Mouse (Mus musculus) midbrain, embryonic 12.5 days (tissue): ENCODE data around the gene Mrpl28. TPM values are rescaled to one million over a fixed set of nuclear protein-coding genes. Genes with fewer than 3 reads are reported as not detected.
"Not testable (repeated sequence)": the region's sequence is repeated elsewhere in the genome, so short reads cannot be mapped to it uniquely, and the experiment has no call there.

ENCODE experiments used
- ATAC-seq: fragments of 200-750 bp; cut with Nextera tagmentation; 2 replicates; pipeline ENCODE4 v1.8.0; 2017; ENCODE audit warnings: low read depth, moderate TSS enrichment, moderate library complexity; ENCODE audit not compliant: low FRiP score
- H3K27ac ChIP-seq: fragments of 300-500 bp; sonication (generic); replicated peaks from 2 replicates; pipeline ENCODE4 v1.5.1; 2016; ENCODE audit warnings: mild to moderate bottlenecking
- H3K27me3 ChIP-seq: fragments of 300-500 bp; sonication (generic); 2 replicates; pipeline ENCODE4 v1.6.1; 2016; ENCODE audit warnings: mild to moderate bottlenecking
- H3K36me3 ChIP-seq: fragments of 300-500 bp; sonication (generic); 2 replicates; pipeline ENCODE4 v1.6.1; 2016
- H3K4me1 ChIP-seq: fragments of 300-500 bp; sonication (generic); 2 replicates; pipeline ENCODE4 v1.6.1; 2016
- H3K4me2 ChIP-seq: fragments of 300-500 bp; sonication (generic); replicated peaks from 2 replicates; pipeline ENCODE4 v1.6.1; 2016; ENCODE audit warnings: mild to moderate bottlenecking, moderate library complexity
- H3K4me3 ChIP-seq: fragments of 300-500 bp; sonication (generic); 2 replicates; pipeline ENCODE4 v1.5.1; 2016; ENCODE audit warnings: mild to moderate bottlenecking
- H3K9ac ChIP-seq: fragments of 300-500 bp; sonication (generic); replicated peaks from 2 replicates; pipeline ENCODE4 v1.6.1; 2016; ENCODE audit warnings: mild to moderate bottlenecking, moderate library complexity
- H3K9me3 ChIP-seq: fragments of 300-500 bp; sonication (generic); 2 replicates; pipeline ENCODE4 v1.6.1; 2016; ENCODE audit warnings: mild to moderate bottlenecking
- WGBS: fragments of 180-500 bp; shearing (Covaris S2); methylation state at CpG from one replicate; pipeline ENCODE4 v1.1.7; 2016; 5-methylcytosine and 5-hydroxymethylcytosine counted together
- polyA plus RNA-seq: library from polyadenylated mRNA; unstranded; fragments of >200 nt; fragmentation: Nextera tagmentation; extraction: Ambion mirVana; gene quantifications from 2 replicates; pipeline ENCODE4 v1.2.1, GENCODE M21; 2016

The Mrpl28 gene
- polyA plus RNA-seq, 1 experiment from 2014 or later: 210 TPM

DNA sequence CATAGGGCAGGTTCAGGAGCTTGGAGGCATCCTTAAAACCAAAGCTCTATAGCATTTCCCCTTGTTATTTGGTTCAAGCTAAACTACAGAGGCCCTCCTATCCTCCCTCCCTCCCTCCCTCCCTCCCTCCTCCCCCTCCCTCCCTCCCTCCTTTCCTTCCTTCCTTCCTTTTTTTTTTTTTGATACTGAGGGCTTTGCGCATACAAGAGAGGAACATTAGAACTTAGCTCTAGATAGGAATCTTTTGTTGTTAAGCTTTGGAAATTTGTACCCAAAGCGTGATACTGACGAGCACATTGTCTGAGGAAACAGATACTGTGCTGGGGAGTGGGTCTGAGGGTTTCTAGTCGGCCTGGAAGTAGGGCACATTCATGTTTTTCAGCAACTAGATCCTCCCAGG lies 17.7 kb upstream of the Mrpl28 start:
- Histone ChIP-seq H3K36me3 (no peaks in the 10 kb centered on the region), H3K27me3 (peaks cover 9% of the 10 kb centered on the region)
- 77% methylated on average over 4 of the region's 4 CpGs for WGBS

GRCm38 (mm10) chr17:26110156-26110555 lies 13.1 kb upstream of the Mrpl28 start:
- H3K9ac ChIP-seq: no peak overlapping the region
- no peaks in the 10 kb centered on the region for H3K36me3 ChIP-seq
- peaks cover 54% of the 10 kb centered on the region for H3K27me3 ChIP-seq
- no peak overlapping the region for H3K4me3 ChIP-seq
- WGBS: 19% methylated on average over 4 of the region's 4 CpGs
- no peak overlapping the region for H3K4me2 ChIP-seq
- peaks cover 21% of the 10 kb centered on the region for H3K4me1 ChIP-seq
- no peaks in the 10 kb centered on the region for H3K9me3 ChIP-seq
- no peak for ATAC-seq
- H3K27ac ChIP-seq: no peak overlapping the region

More for the DNA sequence above, 17.7 kb upstream of the Mrpl28 start:
- Histone ChIP-seq H3K9ac (no peak overlapping the region), H3K27ac (no peak overlapping the region), H3K4me2 (no peak overlapping the region), H3K9me3 (no peaks in the 10 kb centered on the region), H3K4me3 (no peak overlapping the region), H3K4me1 (peaks cover 1% of the 10 kb centered on the region)
- no peak for ATAC-seq

DNA sequence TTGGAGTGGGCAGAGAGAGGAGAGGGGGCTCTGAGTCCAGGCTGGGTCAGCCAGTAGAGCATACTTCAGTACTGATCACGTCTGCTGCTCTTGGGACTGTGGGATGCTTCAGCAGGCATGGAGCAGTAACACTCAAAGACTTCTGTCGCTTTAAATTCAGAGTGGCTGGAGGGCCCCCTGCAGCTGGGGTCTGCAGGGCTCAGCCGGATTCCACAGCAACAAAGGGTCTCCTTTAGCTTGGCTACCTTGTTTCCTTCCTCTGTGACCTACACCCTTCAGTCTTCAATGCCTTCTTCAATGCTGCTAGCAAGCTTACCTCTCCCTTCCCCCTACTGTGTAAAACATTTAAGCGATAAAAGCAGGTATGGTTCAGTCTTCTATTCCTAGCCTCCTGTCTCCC lies 12.3 kb upstream of the Mrpl28 start:
- H3K9ac ChIP-seq: no peak overlapping the region
- H3K4me3 ChIP-seq: no peak overlapping the region
- peaks cover 63% of the 10 kb centered on the region for H3K27me3 ChIP-seq
- 2% methylated on average over 4 of the region's 4 CpGs for WGBS
- H3K4me1 ChIP-seq: peaks cover 21% of the 10 kb centered on the region
- no peak overlapping the region for H3K27ac ChIP-seq
- H3K36me3 ChIP-seq: no peaks in the 10 kb centered on the region
- H3K4me2 ChIP-seq: no peak overlapping the region
- no peaks in the 10 kb centered on the region for H3K9me3 ChIP-seq
- ATAC-seq: no peak

- H3K4me1 ChIP-seq: peaks cover 21% of the 10 kb centered on the region
- no peak overlapping the region for H3K9ac ChIP-seq
- H3K4me2 ChIP-seq: no peak overlapping the region
- peaks cover 70% of the 10 kb centered on the region for H3K27me3 ChIP-seq
- no peaks in the 10 kb centered on the region for H3K36me3 ChIP-seq
- no peaks in the 10 kb centered on the region for H3K9me3 ChIP-seq
- H3K4me3 ChIP-seq: no peak overlapping the region
- H3K27ac ChIP-seq: no peak overlapping the region
- ATAC-seq: no peak
- WGBS: 27% methylated on average over 4 of the region's 4 CpGs
Measured at GRCm38 (mm10) chr17:26111722-26112121, 11.6 kb upstream of the Mrpl28 start.

GRCm38 (mm10) chr17:26112751-26113150 lies 10.5 kb upstream of the Mrpl28 start:
- peaks cover 21% of the 10 kb centered on the region for H3K4me1 ChIP-seq
- H3K4me3 ChIP-seq: peak overlapping the region; percentile 88
- WGBS: 17% methylated on average over 14 of the region's 14 CpGs
- H3K4me2 ChIP-seq: peak overlapping the region; percentile 97
- peaks cover 80% of the 10 kb centered on the region for H3K27me3 ChIP-seq
- no peaks in the 10 kb centered on the region for H3K9me3 ChIP-seq
- H3K9ac ChIP-seq: peak overlapping the region; percentile 85
- no peak overlapping the region for H3K27ac ChIP-seq
- no peaks in the 10 kb centered on the region for H3K36me3 ChIP-seq
- ATAC-seq: no peak

- Histone ChIP-seq H3K27ac (0 out of 2 replicates have a peak within 1 kb of the TSS, but pooled peaks have one; percentile 15), H3K4me3 (peak within 1 kb of the TSS; percentile 88), H3K9ac (peak within 1 kb of the TSS; percentile 85), H3K9me3 (no peaks in the 10 kb centered on the region), H3K4me2 (peak within 1 kb of the TSS; percentile 97), H3K36me3 (no peaks in the 10 kb centered on the region), H3K27me3 (peaks cover 86% of the 10 kb centered on the region), H3K4me1 (peaks cover 21% of the 10 kb centered on the region)
- under 1% methylated on average over 68 of the region's 75 CpGs for WGBS
- peak; percentile 74 for ATAC-seq
Measured at GRCm38 (mm10) chr17:26113181-26113948, 9.9 kb upstream of the Mrpl28 start, which contains the start of gene Tmem8. Tmem8 (plus strand) TSS chr17:26113299.

GRCm38 (mm10) chr17:26114061-26114460 lies 9.2 kb upstream of the Mrpl28 start:
- Histone ChIP-seq H3K36me3 (no peaks in the 10 kb centered on the region), H3K9ac (peak overlapping the region; percentile 85; the same call in 1 of the 2 replicates), H3K27me3 (peaks cover 92% of the 10 kb centered on the region), H3K9me3 (no peaks in the 10 kb centered on the region), H3K4me3 (peak overlapping the region; percentile 88), H3K27ac (no peak overlapping the region), H3K4me2 (peak overlapping the region; percentile 97), H3K4me1 (peaks cover 21% of the 10 kb centered on the region)
- no peak for ATAC-seq
- WGBS: 14% methylated on average over 8 of the region's 8 CpGs

GRCm38 (mm10) chr17:26114461-26114860 lies 8.8 kb upstream of the Mrpl28 start:
- not testable (repeated sequence) for ATAC-seq

DNA sequence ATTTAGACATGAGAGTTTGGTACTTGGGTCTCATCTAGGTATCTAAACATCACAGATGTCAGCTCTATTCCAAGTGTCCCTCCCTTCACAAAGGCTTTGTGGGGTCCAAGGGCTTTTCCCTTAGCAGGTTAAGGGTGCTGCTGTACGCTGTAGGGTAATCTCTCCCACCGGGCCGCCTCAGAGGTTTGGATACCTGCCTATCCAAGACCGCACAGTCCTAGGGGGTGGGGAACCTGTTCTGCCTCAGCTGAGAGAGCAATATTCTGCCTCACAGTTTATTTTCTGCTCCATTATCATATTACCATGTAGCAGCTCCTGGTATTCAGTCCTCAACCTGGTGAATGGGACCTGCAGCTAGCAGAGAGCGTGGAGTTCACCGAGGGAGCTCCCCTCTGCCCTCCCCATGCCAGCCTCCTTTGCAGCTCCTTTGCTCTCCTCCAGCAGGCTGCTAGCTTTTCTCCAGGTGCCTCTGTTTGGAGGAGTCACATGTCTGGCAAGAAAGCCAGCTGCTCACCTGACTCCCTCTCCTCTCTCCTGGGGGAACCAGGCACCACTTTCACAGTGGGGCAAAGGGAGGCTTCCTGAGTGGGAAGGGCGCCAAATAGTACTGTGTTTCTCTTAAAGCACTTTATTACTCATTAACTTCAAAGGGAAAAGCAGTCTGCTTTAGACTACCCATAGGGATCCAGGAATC lies 7.9 kb upstream of the Mrpl28 start:
- no peak overlapping the region for H3K4me2 ChIP-seq
- 85% methylated on average over 7 of the region's 7 CpGs for WGBS
- H3K36me3 ChIP-seq: no peaks in the 10 kb centered on the region
- no peak overlapping the region for H3K4me3 ChIP-seq
- H3K9ac ChIP-seq: no peak overlapping the region
- no peak overlapping the region for H3K27ac ChIP-seq
- peaks cover 97% of the 10 kb centered on the region for H3K27me3 ChIP-seq
- no peaks in the 10 kb centered on the region for H3K9me3 ChIP-seq
- H3K4me1 ChIP-seq: peaks cover 21% of the 10 kb centered on the region
- ATAC-seq: no peak

More at GRCm38 (mm10) chr17:26114461-26114860, 8.8 kb upstream of the Mrpl28 start:
- not testable (repeated sequence) for H3K27ac ChIP-seq, H3K4me2 ChIP-seq, H3K9me3 ChIP-seq, H3K9ac ChIP-seq, H3K4me3 ChIP-seq, H3K36me3 ChIP-seq
- H3K27me3 ChIP-seq: peaks cover 95% of the 10 kb centered on the region
- H3K4me1 ChIP-seq: peaks cover 21% of the 10 kb centered on the region
- 71% methylated on average over 7 of the region's 7 CpGs for WGBS

GRCm38 (mm10) chr17:26115956-26116487 lies 7.3 kb upstream of the Mrpl28 start:
- Histone ChIP-seq H3K27ac (no peak overlapping the region), H3K4me1 (peaks cover 15% of the 10 kb centered on the region), H3K4me2 (no peak overlapping the region), H3K36me3 (no peaks in the 10 kb centered on the region), H3K4me3 (no peak overlapping the region), H3K27me3 (peaks cover 97% of the 10 kb centered on the region), H3K9ac (no peak overlapping the region), H3K9me3 (no peaks in the 10 kb centered on the region)
- 52% methylated on average over 3 of the region's 3 CpGs for WGBS
- no peak for ATAC-seq

DNA sequence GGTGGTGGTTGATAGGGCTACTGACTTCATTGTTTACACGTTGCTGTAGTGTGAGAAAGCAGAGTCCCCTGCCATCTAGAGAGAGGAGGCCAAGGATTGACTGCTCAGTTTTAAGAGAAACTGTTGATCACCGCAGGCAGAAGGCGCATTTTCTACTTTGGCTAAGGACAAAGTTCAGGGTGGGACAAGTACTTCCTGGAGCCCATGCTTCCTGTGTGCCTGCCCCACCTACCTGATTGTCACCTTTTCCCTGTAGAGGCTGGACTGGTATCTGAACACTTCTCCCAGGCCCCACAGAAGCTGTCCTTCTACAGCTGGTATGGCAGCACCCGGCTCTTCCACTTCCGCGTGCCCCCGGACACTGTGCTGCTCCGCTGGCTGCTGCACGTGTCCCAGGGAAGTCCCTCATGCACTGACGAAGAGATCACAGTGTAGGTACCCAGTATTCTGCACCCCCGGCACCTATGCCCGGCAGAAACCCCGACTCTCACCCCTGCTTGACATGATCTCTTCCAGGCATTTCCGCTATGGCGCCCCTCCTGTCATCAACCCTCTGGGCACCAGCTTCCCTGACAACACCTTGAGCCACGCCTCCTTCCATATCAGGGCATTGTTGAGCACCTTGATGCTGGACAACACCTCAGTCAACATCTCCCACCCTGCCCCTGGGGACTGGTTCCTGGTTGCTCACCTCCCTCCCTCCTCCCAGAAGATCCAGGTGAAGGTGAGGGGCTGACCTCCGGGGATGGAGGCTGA lies 6.6 kb upstream of the Mrpl28 start:
- WGBS: 87% methylated on average over 17 of the region's 17 CpGs
- Histone ChIP-seq H3K36me3 (no peaks in the 10 kb centered on the region), H3K9me3 (no peaks in the 10 kb centered on the region), H3K9ac (no peak overlapping the region), H3K4me3 (no peak overlapping the region), H3K27ac (no peak overlapping the region), H3K27me3 (peaks cover 95% of the 10 kb centered on the region), H3K4me1 (peaks cover 12% of the 10 kb centered on the region), H3K4me2 (no peak overlapping the region)
- ATAC-seq: no peak
